Mouse (Mus musculus): ENCODE data around the gene Ccdc88b. TPM values are rescaled to one million over a fixed set of nuclear protein-coding genes. Genes with fewer than 3 reads are reported as not detected.

Gene Ccdc88b
- polyA plus RNA-seq, 1 experiment from 2014 or later, result 0.26 TPM

DNA sequence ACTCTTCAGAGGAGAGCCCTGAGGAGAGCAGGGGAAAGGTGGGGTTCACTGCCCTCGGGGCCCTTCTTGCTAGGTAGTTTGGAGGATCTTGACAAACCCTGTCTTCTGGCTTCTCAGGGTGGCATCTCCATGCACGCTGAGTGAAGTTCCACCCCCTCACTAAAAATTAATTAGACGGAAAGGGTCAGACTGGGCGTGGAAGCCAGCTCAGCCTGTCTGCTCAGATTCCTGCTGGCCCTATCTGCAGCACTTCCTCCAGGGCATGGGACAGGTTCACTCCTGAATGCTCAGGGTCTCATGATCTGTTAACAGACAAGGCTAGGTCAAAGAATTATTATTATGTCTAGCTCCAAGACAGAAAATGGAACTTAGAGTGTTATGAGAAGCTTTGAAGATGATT lies 34.5 kb upstream of the Ccdc88b start:
- WGBS, result 68% methylated on average over 4 of the region's 4 CpGs
- Histone ChIP-seq H3K9me3 (ENCODE audit: control insufficient read depth, low read length) (no peaks in the 10 kb centered on the region), H3K27ac (ENCODE audit: low read depth, low read length) (no peak overlapping the region), H3K27me3 (ENCODE audit: control insufficient read depth, insufficient read depth, low read length) (no peaks in the 10 kb centered on the region), H3K4me1 (ENCODE audit: control insufficient read depth, insufficient read depth, low read length) (no peaks in the 10 kb centered on the region), H3K4me3 (ENCODE audit: low read depth, low read length) (no peak overlapping the region), H3K4me2 (no peak overlapping the region), H3K9ac (ENCODE audit: low read length) (no peak overlapping the region), H3K36me3 (ENCODE audit: control insufficient read depth, insufficient read depth, low read length) (no peaks in the 10 kb centered on the region)
- ATAC-seq (ENCODE audit: low FRiP score) (no peak), DNase-seq (ENCODE audit: low spot score, missing footprints) (no peak)

GRCm38 (mm10) chr19:6877965-6878364 lies 20.0 kb upstream of the Ccdc88b start:
- Histone ChIP-seq H3K36me3 (ENCODE audit: control insufficient read depth, insufficient read depth, low read length) (no peaks in the 10 kb centered on the region), H3K27me3 (ENCODE audit: control insufficient read depth, insufficient read depth, low read length) (no peaks in the 10 kb centered on the region), H3K4me3 (ENCODE audit: low read depth, low read length) (no peak overlapping the region), H3K4me2 (no peak overlapping the region), H3K9me3 (ENCODE audit: control insufficient read depth, low read length) (peaks cover 4% of the 10 kb centered on the region; the same call in 1 of the 2 replicates), H3K27ac (ENCODE audit: low read depth, low read length) (no peak overlapping the region), H3K4me1 (ENCODE audit: control insufficient read depth, insufficient read depth, low read length) (no peaks in the 10 kb centered on the region), H3K9ac (ENCODE audit: low read length) (no peak overlapping the region)
- WGBS, result 88% methylated on average over 4 of the region's 4 CpGs
- ATAC-seq (ENCODE audit: low FRiP score) (no peak), DNase-seq (ENCODE audit: low spot score, missing footprints) (no peak)

- Histone ChIP-seq H3K27me3 (ENCODE audit: control insufficient read depth, insufficient read depth, low read length) (no peaks in the 10 kb centered on the region), H3K4me1 (ENCODE audit: control insufficient read depth, insufficient read depth, low read length) (no peaks in the 10 kb centered on the region), H3K27ac (ENCODE audit: low read depth, low read length) (no peak overlapping the region), H3K9ac (ENCODE audit: low read length) (no peak overlapping the region), H3K9me3 (ENCODE audit: control insufficient read depth, low read length) (peaks cover 4% of the 10 kb centered on the region; the same call in 1 of the 2 replicates), H3K4me3 (ENCODE audit: low read depth, low read length) (no peak overlapping the region), H3K4me2 (no peak overlapping the region), H3K36me3 (ENCODE audit: control insufficient read depth, insufficient read depth, low read length) (no peaks in the 10 kb centered on the region)
- ATAC-seq (ENCODE audit: low FRiP score), result no peak
- no peak for DNase-seq (ENCODE audit: low spot score, missing footprints)
These were observed 18.8 kb upstream of the Ccdc88b start for GRCm38 (mm10) chr19:6876799-6877198.

GRCm38 (mm10) chr19:6875834-6876233 lies 17.8 kb upstream of the Ccdc88b start:
- Histone ChIP-seq H3K4me3 (ENCODE audit: low read depth, low read length) (no peak overlapping the region), H3K9me3 (ENCODE audit: control insufficient read depth, low read length) (peaks cover 4% of the 10 kb centered on the region; the same call in 1 of the 2 replicates), H3K4me1 (ENCODE audit: control insufficient read depth, insufficient read depth, low read length) (no peaks in the 10 kb centered on the region), H3K36me3 (ENCODE audit: control insufficient read depth, insufficient read depth, low read length) (no peaks in the 10 kb centered on the region), H3K4me2 (no peak overlapping the region), H3K9ac (ENCODE audit: low read length) (no peak overlapping the region), H3K27ac (ENCODE audit: low read depth, low read length) (no peak overlapping the region), H3K27me3 (ENCODE audit: control insufficient read depth, insufficient read depth, low read length) (no peaks in the 10 kb centered on the region)
- ATAC-seq (ENCODE audit: low FRiP score), result no peak
- DNase-seq (ENCODE audit: low spot score, missing footprints), result no peak
- 91% methylated on average over 6 of the region's 6 CpGs for WGBS

DNA sequence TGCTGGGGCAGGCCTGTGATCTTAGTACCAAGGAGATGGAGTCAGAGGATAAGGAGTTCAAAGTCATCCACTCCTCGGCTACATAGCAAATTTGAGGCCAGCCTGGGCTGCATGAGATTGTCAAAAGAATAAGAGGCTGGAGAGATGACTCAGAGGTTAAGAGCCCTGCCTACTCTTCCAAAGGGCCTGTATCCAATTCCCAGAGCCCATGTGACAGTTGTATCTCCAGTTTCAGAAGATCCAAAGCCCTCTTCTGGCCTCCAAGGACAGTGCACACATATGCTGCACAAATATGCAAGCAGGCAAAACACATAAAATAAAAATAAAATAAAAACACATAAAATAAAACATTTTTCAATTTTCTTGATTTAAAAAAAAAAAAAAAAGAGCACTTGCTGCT lies 16.2 kb upstream of the Ccdc88b start:
- 83% methylated on average over 1 of the region's 1 CpGs for WGBS
- H3K4me3 ChIP-seq (ENCODE audit: low read depth, low read length), result no peak overlapping the region
- ATAC-seq (ENCODE audit: low FRiP score) (no peak), DNase-seq (ENCODE audit: low spot score, missing footprints) (no peak)
- H3K4me1 ChIP-seq (ENCODE audit: control insufficient read depth, insufficient read depth, low read length), result no peaks in the 10 kb centered on the region
- no peaks in the 10 kb centered on the region for H3K36me3 ChIP-seq (ENCODE audit: control insufficient read depth, insufficient read depth, low read length)
- H3K9me3 ChIP-seq (ENCODE audit: control insufficient read depth, low read length), result no peaks in the 10 kb centered on the region
- no peak overlapping the region for H3K27ac ChIP-seq (ENCODE audit: low read depth, low read length)
- H3K27me3 ChIP-seq (ENCODE audit: control insufficient read depth, insufficient read depth, low read length), result no peaks in the 10 kb centered on the region
- H3K9ac ChIP-seq (ENCODE audit: low read length), result no peak overlapping the region
- no peak overlapping the region for H3K4me2 ChIP-seq

GRCm38 (mm10) chr19:6872701-6873100 lies 14.7 kb upstream of the Ccdc88b start:
- H3K4me2 ChIP-seq, result no peak overlapping the region
- H3K9me3 ChIP-seq (ENCODE audit: control insufficient read depth, low read length), result no peaks in the 10 kb centered on the region
- H3K4me1 ChIP-seq (ENCODE audit: control insufficient read depth, insufficient read depth, low read length), result no peaks in the 10 kb centered on the region
- H3K4me3 ChIP-seq (ENCODE audit: low read depth, low read length), result no peak overlapping the region
- WGBS, result 92% methylated on average over 3 of the region's 3 CpGs
- DNase-seq (ENCODE audit: low spot score, missing footprints) (no peak), ATAC-seq (ENCODE audit: low FRiP score) (no peak)
- no peak overlapping the region for H3K9ac ChIP-seq (ENCODE audit: low read length)
- no peaks in the 10 kb centered on the region for H3K36me3 ChIP-seq (ENCODE audit: control insufficient read depth, insufficient read depth, low read length)
- no peaks in the 10 kb centered on the region for H3K27me3 ChIP-seq (ENCODE audit: control insufficient read depth, insufficient read depth, low read length)
- no peak overlapping the region for H3K27ac ChIP-seq (ENCODE audit: low read depth, low read length)

- H3K36me3 ChIP-seq (ENCODE audit: control insufficient read depth, insufficient read depth, low read length), result no peaks in the 10 kb centered on the region
- no peak for ATAC-seq (ENCODE audit: low FRiP score)
- H3K4me3 ChIP-seq (ENCODE audit: low read depth, low read length), result no peak overlapping the region
- 64% methylated on average over 5 of the region's 5 CpGs for WGBS
- DNase-seq (ENCODE audit: low spot score, missing footprints), result no peak
- H3K27ac ChIP-seq (ENCODE audit: low read depth, low read length), result no peak overlapping the region
- no peaks in the 10 kb centered on the region for H3K4me1 ChIP-seq (ENCODE audit: control insufficient read depth, insufficient read depth, low read length)
- no peak overlapping the region for H3K9ac ChIP-seq (ENCODE audit: low read length)
- no peaks in the 10 kb centered on the region for H3K9me3 ChIP-seq (ENCODE audit: control insufficient read depth, low read length)
- H3K27me3 ChIP-seq (ENCODE audit: control insufficient read depth, insufficient read depth, low read length), result no peaks in the 10 kb centered on the region
- no peak overlapping the region for H3K4me2 ChIP-seq
These were observed 13.7 kb upstream of the Ccdc88b start for GRCm38 (mm10) chr19:6871574-6872271.

GRCm38 (mm10) chr19:6869355-6869754 lies 11.3 kb upstream of the Ccdc88b start:
- peak; percentile 83 for DNase-seq (ENCODE audit: low spot score, missing footprints)
- no peaks in the 10 kb centered on the region for H3K4me1 ChIP-seq (ENCODE audit: control insufficient read depth, insufficient read depth, low read length)
- WGBS, result 9% methylated on average over 5 of the region's 5 CpGs

GRCm38 (mm10) chr19:6861451-6861850 lies 3.4 kb upstream of the Ccdc88b start:
- no peak overlapping the region for H3K27ac ChIP-seq (ENCODE audit: low read depth, low read length)
- H3K9ac ChIP-seq (ENCODE audit: low read length), result no peak overlapping the region
- H3K4me3 ChIP-seq (ENCODE audit: low read depth, low read length), result no peak overlapping the region
- H3K27me3 ChIP-seq (ENCODE audit: control insufficient read depth, insufficient read depth, low read length), result no peaks in the 10 kb centered on the region
- H3K4me2 ChIP-seq, result no peak overlapping the region
- 95% methylated on average over 4 of the region's 4 CpGs for WGBS
- H3K4me1 ChIP-seq (ENCODE audit: control insufficient read depth, insufficient read depth, low read length), result no peaks in the 10 kb centered on the region
- H3K9me3 ChIP-seq (ENCODE audit: control insufficient read depth, low read length), result no peaks in the 10 kb centered on the region
- H3K36me3 ChIP-seq (ENCODE audit: control insufficient read depth, insufficient read depth, low read length), result no peaks in the 10 kb centered on the region
- DNase-seq (ENCODE audit: low spot score, missing footprints) (peak; percentile 19), ATAC-seq (ENCODE audit: low FRiP score) (no peak)

More at GRCm38 (mm10) chr19:6869355-6869754, 11.3 kb upstream of the Ccdc88b start:
- Histone ChIP-seq H3K27me3 (ENCODE audit: control insufficient read depth, insufficient read depth, low read length) (no peaks in the 10 kb centered on the region), H3K27ac (ENCODE audit: low read depth, low read length) (no peak overlapping the region), H3K9me3 (ENCODE audit: control insufficient read depth, low read length) (no peaks in the 10 kb centered on the region), H3K9ac (ENCODE audit: low read length) (no peak overlapping the region; the same call in 1 of the 2 replicates), H3K36me3 (ENCODE audit: control insufficient read depth, insufficient read depth, low read length) (no peaks in the 10 kb centered on the region), H3K4me2 (peak overlapping the region; percentile 13; the same call in 1 of the 2 replicates), H3K4me3 (ENCODE audit: low read depth, low read length) (no peak overlapping the region)
- ATAC-seq (ENCODE audit: low FRiP score), result no peak
